Mouse (Mus musculus) CD8-positive naive resting alpha-beta T cell, adult 2 months (primary cell): ENCODE measurements around the gene Msi2.
A peak's percentile ranks its signal among the peaks of the same experiment; 100 is the strongest.

Experiments used
- DNase-seq, 2 experiments: peaks; one replicate each; pipeline ENCODE4 v3.0.0; 2022; ENCODE audit warnings: low read depth in 2 of 2, low spot score in 2 of 2

Gene Msi2

GRCm38 (mm10) chr11:88419657-88420366, 298.5 kb downstream of the Msi2 start:
- no peak for DNase-seq

GRCm38 (mm10) chr11:88419064-88419463, 299.2 kb downstream of the Msi2 start:
- no peak for DNase-seq

GRCm38 (mm10) chr11:88414157-88414870, 304.0 kb downstream of the Msi2 start:
- DNase-seq, result no peak

- peak in 1 of 2 experiments; percentile 19 for DNase-seq
Observed at GRCm38 (mm10) chr11:88412423-88413094, 305.8 kb downstream of the Msi2 start.

GRCm38 (mm10) chr11:88408305-88408704, 310.0 kb downstream of the Msi2 start:
- no peak for DNase-seq

GRCm38 (mm10) chr11:88406408-88406915, 311.9 kb downstream of the Msi2 start:
- no peak for DNase-seq

- no peak for DNase-seq
Observed at GRCm38 (mm10) chr11:88404816-88405613, 313.3 kb downstream of the Msi2 start.

GRCm38 (mm10) chr11:88404247-88404677, 314.1 kb downstream of the Msi2 start:
- no peak for DNase-seq

- DNase-seq, result no peak
Observed at GRCm38 (mm10) chr11:88402290-88402689, 316.0 kb downstream of the Msi2 start.

- no peak for DNase-seq
Observed at GRCm38 (mm10) chr11:88401333-88401732, 317.0 kb downstream of the Msi2 start.

- no peak for DNase-seq
Observed at GRCm38 (mm10) chr11:88400926-88401325, 317.4 kb downstream of the Msi2 start.

GRCm38 (mm10) chr11:88400235-88400634, 318.1 kb downstream of the Msi2 start:
- DNase-seq, result no peak

- no peak for DNase-seq
Observed at GRCm38 (mm10) chr11:88399431-88399830, 318.9 kb downstream of the Msi2 start.

- DNase-seq, result no peak
Observed at GRCm38 (mm10) chr11:88399028-88399427, 319.3 kb downstream of the Msi2 start.

GRCm38 (mm10) chr11:88395076-88395990, 323.0 kb downstream of the Msi2 start:
- DNase-seq, result no peak

GRCm38 (mm10) chr11:88394341-88395075, 323.8 kb downstream of the Msi2 start:
- no peak for DNase-seq

GRCm38 (mm10) chr11:88392715-88393114, 325.6 kb downstream of the Msi2 start:
- no peak for DNase-seq

- DNase-seq, result no peak
Observed at GRCm38 (mm10) chr11:88391181-88391814, 327.0 kb downstream of the Msi2 start.

GRCm38 (mm10) chr11:88389530-88389929, 328.8 kb downstream of the Msi2 start:
- no peak for DNase-seq
